Mouse (Mus musculus) heart, adult 18-20 months (tissue): ENCODE results near the gene Fbxw7. TPM values are rescaled to one million over a fixed set of nuclear protein-coding genes. Genes with fewer than 3 reads are reported as not detected.

Experiments
- DNase-seq, 2 experiments: peaks; one replicate each; pipeline ENCODE4 v3.0.0; 2021 to 2022; ENCODE audit warnings: mixed read lengths in 1 of 2
- total RNA-seq, 2 experiments: library from RNA; stranded (reverse); gene quantifications; 2 replicates each; pipeline ENCODE4 v1.2.3; 2021

Fbxw7 gene
- total RNA-seq, 2 experiments from 2014 or later = 38.1 to 43.0 TPM

DNA sequence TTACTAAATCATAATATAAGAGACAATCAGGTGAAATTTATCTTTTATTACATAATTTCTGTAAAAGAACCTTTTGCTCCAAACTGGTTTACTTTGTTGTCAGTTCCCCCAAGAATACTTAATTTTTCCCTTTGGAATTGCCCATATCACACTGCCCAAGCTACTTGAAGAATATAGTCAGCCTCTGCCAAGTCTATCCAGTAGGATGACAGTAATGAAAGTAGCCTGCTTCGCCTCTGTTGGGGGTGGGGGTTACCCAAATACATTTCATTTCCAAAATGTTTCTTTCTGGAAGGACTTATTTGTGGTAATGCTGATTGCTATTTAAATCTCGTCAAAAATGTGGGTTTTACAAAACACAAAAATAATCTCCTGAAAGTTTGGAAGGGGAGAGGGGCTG, 136.6 kb downstream of the Fbxw7 start:
- DNase-seq = no peak

DNA sequence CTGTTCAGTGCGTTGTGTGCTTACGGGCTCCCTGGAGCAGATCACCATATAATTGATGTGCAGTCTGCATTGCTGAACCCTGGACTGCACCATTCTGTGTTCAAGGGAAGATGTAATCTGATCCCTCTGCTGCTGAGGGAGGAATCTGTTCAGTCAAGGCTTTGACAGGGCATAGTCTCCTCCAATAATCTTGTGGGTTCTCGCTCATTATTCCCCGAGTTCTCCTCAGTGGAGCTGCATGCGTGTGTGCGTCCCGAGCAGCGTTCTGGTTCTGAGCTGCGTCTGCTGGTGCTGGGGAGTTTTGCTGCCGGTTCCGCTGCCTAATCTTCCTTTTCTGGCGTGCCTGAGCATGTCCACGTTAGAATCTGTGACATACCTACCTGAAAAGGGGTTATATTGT, 137.1 kb downstream of the Fbxw7 start:
- peak; percentile 64 to 67 for DNase-seq

DNA sequence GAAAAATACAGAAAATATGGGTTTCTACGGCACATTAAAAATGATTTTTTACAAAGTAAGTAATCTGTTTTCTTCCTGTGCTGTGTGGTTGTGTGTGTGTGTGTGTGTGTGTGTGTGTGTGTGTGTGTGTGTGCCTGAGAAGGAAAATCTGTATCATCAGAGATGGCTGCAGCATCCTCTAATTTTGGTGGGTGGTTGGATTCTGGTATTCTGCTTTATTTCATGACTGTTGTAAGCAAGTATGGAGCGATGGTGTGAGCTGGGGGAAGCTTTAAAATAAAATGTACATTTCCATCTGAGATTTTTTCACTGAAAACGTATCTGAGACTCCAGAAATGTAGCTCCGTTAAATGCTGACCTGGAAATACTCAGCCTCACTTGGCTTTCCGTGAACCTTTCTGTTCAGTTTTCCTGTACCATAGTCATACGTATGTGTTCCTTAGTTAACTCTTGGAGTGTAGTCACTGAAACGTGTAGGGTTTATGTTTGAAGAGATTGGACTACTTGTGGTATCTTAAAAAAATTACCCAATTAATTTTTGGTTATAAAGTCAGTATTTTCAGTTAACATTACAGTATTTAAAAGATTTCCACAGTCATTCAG, 137.6 kb downstream of the Fbxw7 start:
- DNase-seq = no peak

DNA sequence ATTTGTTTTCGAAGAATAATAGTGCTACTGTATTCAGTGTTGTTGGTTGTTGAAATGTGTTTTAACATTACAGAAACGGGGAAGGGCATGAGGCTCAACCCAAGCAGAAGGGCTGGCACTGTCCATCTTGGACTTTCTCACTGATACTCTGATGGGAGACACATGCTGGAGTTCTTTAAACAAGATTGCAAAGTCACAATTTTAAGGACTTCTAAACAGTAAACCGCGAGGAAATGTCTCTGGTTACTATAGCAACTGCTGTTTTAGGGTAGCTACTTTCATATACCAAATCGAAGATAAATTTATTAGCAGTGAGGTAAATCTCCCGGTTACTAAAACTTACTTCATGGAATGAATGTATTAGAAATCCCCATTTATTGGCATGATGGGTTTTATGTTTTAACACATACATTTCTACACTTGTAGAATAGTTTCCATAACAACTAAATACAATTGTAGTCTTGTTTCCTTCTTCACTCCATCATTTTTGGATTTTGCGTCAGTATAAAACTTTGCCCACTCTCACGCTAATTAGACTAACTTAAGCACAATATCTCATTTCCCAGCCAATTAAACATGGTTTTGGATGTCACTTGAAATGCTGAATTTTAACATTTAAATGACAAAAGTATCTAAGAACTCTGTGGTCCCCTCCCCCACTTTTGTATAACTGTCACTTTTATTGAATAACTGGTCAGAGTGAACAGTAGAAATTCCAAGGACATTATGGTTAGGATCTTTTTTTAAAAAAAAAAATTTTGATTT, 140.1 kb downstream of the Fbxw7 start:
- DNase-seq = no peak

DNA sequence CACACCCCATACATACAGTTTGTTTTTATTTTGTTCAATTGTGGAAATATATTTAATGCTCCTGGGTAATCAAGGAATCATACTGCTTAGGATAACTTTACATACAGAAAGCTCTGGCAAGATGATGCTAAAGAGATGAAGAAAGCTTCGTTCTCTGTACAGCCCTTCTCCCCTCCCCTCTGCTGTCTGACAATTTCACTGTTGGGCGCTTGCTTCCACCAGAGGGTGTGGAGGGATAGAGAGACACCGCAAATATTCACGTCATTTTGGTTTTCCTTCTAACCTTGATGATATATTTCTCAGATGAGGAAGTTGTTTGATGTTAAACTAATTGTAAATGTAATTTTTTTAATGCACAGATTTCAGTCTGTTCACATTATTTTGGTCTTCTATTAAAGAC, 140.8 kb downstream of the Fbxw7 start:
- DNase-seq = no peak

DNA sequence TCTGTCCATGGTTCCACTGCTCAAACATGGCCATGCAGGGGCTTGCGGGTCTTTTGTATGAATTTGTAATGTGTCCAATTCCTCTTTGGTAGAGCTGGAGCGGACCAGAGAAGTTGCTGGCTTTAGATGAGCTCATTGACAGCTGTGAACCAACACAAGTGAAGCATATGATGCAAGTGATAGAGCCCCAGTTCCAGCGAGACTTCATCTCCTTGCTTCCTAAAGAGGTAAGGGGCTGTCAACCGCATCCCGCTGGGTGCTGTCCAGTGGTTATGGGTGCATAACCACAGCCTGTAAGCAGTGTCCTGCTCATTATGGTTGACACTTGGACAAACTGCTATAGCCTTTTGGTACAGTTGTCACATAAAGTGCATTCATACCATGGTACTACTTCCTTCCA, 150.1 kb downstream of the Fbxw7 start:
- no peak for DNase-seq

DNA sequence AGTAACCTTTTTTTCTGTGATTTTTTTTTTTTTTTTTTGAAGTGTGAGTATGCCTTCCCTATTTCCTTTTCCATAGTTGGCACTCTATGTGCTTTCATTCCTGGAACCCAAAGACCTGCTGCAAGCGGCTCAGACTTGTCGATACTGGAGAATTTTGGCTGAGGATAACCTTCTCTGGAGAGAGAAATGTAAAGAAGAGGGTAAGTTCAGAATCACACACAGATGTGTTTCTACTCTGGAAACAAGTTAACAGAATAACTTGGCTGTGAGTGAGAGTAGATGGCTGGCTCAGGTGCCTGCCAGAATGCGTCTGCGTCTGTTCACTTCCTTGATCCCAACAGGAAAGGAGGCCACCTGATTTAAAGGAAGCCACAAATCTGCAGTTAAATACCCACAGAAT, 152.3 kb downstream of the Fbxw7 start:
- no peak for DNase-seq

DNA sequence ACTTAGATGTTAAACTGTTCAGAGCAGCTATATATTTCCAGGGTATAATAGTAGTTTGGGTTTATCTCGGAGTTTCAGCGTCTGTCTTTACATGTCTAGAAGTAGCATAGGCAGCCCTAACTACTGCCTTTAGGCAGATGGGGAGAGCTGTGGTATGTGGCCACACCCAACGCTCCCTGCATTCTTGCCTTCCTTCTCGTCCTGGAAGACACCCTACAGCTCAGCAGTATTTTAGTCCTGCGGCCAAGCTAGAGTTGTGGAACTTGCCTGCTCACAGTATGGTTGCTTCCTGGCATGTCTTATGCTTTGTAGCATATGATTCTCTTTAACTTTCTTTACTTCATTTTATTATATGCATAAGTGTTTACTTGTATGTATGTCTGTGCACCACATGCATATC, 156.5 kb downstream of the Fbxw7 start:
- no peak for DNase-seq

DNA sequence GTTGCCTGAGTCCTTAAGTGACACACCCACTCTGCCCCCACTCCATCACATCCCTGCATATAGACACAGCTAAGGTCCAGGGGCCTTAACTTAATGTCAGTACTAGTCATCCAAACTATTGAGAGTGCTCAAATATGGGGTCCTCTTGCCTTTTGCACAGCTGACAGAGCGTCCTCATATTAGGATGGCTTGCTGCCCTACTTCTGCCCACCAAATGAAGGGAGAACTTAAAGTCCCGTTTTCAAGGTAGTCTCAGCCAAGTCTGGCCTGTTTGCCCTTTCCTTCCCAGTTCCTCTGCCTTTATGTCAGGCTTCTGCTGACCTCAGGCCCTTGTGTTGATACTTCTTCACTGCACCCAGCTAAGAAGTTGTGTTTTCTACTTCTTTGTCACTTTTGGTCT, 157.8 kb downstream of the Fbxw7 start:
- no peak for DNase-seq

DNA sequence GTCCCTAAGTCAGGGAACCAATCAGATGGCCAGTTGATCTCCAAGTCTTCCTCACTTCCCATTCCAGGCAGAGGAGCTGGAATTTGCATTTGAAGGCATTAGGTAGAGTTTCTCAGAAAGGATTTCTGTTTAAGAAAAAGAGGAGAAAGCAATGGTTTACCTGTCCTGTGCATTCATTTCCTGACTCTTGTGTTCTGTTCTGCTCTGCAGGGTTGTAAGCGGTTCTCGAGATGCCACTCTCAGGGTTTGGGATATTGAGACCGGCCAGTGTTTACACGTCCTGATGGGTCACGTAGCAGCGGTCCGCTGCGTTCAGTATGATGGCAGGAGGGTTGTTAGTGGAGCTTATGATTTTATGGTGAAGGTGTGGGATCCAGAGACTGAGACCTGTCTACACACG, 159.1 kb downstream of the Fbxw7 start:
- DNase-seq = no peak

DNA sequence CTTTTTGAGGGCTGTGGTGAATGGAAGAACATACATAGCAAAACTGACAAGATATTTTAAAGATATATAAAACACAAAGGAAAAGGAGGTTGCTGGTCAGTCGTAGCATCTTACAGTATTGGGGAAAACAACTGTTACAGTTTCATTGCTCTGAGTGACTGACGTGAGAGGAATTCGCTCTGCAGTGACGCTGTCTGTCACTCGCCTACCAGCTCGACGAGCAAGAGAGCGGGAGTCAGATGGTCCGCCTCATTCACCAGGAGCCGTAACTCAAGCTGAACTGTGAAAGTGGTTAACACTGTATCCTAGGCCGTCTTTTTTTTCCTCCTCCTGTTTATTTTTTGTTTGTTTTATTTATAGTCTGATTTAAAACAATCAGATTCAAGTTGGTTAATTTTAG, 163.6 kb downstream of the Fbxw7 start:
- no peak for DNase-seq

DNA sequence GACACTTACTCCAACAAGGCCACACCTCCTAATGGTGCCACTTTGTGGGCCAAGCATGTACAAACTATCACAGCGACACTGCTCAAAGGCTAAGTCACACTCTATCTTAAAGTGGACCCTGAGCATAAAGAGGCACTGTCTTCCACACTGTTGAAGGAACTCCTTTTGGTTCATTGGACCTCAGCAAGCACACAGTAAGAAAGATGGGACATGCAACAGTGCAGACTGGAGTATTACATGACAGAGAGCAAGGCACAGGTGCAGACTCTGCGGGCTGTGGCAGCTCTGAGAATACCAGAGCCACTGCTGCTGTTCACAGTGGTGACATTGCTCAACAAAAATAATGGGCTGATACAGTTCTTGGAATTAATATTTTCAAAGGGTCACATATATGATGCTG, 165.1 kb downstream of the Fbxw7 start:
- no peak for DNase-seq

DNA sequence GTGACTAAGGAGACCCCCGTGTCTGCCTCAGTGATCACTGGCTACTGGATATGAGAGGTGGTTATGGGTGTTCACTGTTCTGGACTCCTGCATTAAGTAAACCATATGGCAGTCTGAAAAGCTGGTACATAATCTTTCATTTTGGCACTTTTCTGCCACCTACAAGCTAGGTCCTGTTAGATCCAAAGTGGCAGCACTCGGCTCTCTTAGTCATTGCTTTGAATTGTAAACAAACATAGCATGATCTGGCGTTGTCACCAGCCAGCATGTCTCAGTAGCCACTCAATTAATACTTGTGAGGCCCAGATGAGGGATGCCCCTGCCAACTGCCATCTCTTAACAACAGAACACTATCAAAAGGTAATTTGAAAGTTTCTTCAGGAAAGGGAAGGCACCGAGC, 167.6 kb downstream of the Fbxw7 start:
- no peak for DNase-seq

DNA sequence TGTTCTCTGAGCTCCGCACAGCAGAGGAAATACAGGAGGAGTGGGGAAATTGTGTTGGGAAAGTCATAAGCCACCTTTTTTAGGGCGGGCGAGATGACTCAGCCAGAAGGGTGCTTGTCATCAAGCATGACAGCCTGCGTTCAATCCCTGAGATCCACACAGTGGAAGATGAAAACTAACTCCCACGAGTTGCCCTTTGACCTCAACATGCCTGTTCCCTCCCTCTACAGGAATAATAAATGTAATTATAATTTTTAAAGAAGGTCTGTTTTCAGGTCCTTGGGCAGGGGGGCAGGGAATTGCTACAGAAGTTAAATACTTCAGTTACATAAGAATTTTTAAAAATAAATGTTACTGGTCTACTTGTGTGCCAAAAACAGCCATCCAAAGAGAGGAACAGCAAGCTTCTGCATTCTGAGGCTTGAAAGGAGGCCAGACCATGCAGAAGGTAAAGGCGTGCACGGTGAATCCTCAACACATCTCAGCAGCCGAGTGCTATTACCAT, 170.1 kb downstream of the Fbxw7 start:
- peak; percentile 10 to 38 for DNase-seq

DNA sequence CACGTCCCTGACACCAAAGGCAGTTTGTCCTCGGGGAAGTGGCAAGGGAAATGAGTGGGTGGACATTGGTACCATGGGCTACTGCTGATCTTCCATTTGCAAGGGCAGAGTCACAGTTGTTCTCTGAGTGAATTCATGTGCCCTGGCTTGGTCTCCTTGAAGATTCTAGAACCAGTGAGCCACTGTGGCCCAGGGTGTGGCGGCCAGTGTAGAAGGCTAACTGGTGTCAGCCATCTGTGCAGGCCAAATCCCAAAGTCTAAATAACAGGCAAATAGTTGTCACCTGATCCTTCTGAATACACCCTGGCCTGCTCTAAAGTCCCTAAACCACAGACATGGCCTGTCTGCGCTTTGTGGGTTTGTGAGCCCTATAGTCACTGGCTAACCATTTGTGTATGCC, 173.8 kb downstream of the Fbxw7 start:
- no peak for DNase-seq

DNA sequence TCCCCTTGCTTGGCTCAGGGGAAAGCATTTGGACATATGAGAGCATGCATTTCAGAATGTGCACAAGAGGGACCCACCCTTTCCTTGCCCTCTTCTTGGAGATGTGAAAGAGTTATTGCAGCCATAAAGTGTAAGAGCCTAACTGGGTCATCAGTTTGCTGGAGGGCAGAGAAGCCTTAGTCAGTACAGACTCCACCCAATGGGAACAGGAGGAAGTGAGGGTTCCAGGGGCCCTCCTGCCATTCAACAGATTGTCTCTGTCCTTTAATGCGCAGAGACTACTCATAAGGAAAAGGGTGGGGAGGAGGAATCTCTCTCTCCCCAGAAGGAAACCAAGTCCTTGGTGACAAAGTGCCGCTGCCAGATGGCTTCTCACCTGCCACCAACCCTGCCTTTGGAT, 190.2 kb downstream of the Fbxw7 start:
- no peak for DNase-seq

DNA sequence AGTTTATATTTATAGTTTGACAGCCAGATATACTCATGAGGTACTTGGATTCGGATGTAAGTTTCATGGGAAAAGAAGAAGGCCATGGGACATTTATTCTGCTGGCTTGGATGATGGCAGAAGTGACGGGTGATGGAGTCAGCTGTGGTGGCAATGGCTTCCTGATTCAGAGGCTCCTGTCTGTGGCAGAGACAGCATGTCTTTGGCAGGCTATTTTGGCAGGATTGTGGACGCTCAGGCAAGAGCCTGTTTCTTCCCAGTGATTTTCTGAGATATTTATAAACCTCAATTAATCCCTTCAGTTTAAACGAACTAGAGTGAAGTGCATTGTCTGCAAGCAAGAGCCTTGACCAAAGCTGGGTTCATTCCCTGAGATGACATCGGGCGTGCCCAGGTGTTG, 197.8 kb downstream of the Fbxw7 start:
- no peak for DNase-seq

DNA sequence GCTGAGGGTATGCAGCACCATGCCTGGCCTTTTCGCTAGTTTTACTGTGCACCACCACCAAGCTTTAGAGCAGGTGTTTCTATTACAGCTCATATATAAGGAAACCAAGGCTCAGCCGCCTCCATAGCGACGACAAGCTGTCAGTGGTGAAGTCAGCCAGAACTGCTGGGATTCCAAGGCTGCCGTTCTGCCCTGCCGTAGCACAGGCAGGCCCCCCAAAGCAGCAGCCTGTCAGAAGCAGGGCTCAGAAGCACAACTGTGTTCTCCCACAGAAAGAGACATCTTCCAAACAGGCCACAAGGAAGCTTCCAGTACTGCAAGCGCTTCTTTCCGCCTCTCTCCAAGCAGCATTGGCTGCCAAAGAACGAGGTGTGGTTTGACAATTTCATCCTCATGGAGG, 200.6 kb downstream of the Fbxw7 start:
- DNase-seq = no peak

DNA sequence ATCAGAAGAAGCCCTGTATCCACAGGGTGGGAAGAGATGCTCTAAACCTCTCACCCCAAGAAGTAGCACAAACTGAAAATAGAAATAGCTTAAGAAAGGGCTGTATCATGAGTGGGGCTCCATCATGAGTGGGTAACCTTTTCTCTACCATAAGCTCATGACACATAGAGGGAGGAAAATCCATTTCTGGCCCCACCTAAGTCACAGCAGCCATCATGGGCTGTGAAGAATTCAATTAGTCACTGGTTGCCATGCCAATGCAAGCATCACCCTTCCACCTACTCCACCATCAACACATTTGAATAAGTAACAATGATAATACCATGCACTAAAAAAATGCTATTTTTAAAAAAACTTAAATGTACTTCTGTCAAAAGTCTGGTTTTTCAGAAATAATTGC, 205.1 kb downstream of the Fbxw7 start:
- no peak for DNase-seq

DNA sequence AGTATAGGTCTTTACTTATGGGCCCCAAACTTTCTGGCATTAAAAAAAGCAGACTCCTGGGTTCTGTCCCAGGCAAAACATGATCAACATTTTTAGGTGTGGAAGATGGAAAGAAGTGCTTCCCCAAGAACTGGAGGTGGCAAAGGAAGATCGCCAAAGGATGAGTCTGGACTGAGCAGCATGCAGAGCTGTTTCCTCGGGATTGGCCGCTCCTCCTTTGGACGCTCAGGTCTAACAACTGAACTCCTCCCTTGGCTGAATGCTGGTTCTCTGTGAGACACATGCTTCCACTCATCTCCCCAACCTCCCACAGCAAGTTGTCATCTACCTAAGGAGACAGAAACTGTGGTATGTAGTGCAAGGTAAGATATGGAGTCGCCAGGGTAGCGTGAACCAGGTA, 206.7 kb downstream of the Fbxw7 start:
- no peak for DNase-seq

DNA sequence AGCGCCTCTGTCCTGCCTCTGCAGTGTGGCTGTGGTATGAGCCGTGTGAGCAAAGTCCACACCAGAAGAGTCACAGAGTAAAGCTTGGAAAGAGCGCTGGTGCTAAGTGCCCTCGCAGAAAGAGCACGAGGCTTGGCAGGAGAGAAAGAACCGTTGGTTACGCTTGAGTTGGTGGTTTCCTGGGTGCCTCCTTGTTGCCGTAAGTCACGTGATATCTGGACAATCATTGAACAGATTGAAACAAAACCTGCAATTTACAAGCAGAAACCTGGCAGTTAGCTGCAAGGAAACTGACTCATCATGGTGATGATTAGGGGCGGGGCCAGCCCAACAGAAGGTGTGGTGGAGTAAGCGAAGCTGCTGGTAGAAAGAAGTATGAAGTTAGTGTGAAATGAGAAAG, 207.7 kb downstream of the Fbxw7 start:
- DNase-seq = no peak

DNA sequence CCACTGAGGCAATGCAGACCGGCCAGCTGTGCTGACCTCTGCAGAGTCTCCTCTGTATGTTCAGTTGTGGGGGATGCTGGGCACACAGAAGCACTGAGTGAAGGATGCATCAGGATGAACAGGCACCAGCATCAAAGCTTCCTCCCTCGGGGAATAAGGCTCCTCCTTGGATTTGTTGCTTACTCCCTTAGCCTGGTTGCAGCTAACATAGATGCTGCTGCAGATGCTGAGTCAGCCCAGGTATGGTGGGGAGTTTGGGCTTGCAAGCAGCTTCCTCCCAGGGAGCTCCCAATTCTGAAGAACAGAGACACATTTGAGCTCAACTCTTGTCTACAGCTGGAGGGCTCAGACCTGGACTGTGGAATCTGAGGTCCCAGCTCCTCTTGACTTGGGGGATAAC, 209.2 kb downstream of the Fbxw7 start:
- DNase-seq = no peak

DNA sequence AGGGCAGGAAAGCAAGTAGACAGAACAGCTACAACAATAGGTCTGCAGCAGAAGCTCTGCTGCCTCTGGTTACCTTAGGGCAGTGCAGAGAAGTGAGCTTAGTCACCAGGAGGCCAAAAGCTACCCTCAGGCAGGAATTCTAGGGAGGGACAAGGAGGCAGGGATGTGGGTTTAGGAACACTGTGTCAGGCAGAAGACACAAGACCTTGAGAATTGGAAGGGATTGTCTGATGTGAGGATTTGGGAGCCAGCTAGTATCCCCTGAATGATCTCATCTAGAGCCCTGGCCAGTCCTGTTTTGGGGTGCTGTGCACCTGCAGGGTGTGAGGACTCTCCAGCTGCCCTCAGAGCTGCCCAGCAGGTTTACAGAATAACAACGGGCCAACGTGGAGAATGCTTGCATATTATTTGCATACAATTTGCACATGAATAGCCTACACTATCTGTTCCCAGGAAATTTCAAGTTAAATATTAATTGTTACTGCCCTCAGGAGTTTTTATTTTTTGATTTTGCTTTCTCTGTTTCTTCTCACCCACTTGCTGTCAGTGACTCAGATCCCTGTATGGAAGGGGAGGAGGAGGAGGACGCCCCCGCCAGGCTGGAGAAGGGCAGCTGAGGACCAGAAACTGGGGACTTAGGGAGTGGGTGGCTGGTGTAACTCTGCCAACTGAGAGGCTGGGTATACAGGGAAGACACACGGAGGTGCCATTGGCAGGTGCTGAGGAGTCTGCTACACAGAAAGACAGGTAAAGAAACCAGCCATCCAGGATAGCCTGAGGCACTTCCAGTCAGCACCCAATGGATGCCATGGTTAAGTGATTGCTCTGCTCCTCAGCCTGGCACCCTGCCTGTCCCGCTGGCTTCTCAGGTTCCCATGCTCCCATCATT, 210.0 kb downstream of the Fbxw7 start:
- DNase-seq = no peak
